Mouse (Mus musculus): Measurements from ENCODE around the gene Mga.

- no peak for TF ChIP-seq CTCF (IDR thresholded peaks at IDR 0.05; ENCODE audit: extremely low read depth, insufficient read length, insufficient replicate concordance, low read depth, low read length)
- no peak for TF ChIP-seq POLR2A (IDR thresholded peaks at IDR 0.05; ENCODE audit: low read depth, low read length)
Measured at GRCm38 (mm10) chr2:119916007-119916406, 19.0 kb downstream of the Mga start.

All from small intestine, adult 2 months (tissue).